Mouse (Mus musculus): ENCODE data around the gene Fign. TPM values are rescaled to one million over a fixed set of nuclear protein-coding genes. Genes with fewer than 3 reads are reported as not detected.

Gene Fign
- total RNA-seq, 4 experiments from 2014 or later: 2.5 to 3.4 (median 2.9) TPM

- DNase-seq (ENCODE audit: low spot score in 2 of 2): no peak
Observed at GRCm38 (mm10) chr2:64059477-64059876, 38.4 kb downstream of the Fign start.

GRCm38 (mm10) chr2:64048142-64048541 is 49.7 kb downstream of the Fign start:
- no peak for DNase-seq (ENCODE audit: low spot score in 2 of 2)

- peak in 1 of 2 experiments; percentile 15 for DNase-seq (ENCODE audit: low spot score in 2 of 2)
Observed at GRCm38 (mm10) chr2:64043099-64043498, 54.7 kb downstream of the Fign start.

- no peak for DNase-seq (ENCODE audit: low spot score in 2 of 2)
Observed at GRCm38 (mm10) chr2:64035393-64035792, 62.4 kb downstream of the Fign start.

- no peak for DNase-seq (ENCODE audit: low spot score in 2 of 2)
Observed at GRCm38 (mm10) chr2:64033871-64034270, 64.0 kb downstream of the Fign start.

GRCm38 (mm10) chr2:64025961-64026360 is 71.9 kb downstream of the Fign start:
- no peak for DNase-seq (ENCODE audit: low spot score in 2 of 2)

- DNase-seq (ENCODE audit: low spot score in 2 of 2): no peak
Observed at GRCm38 (mm10) chr2:63994304-63995023, 103.4 kb downstream of the Fign start.

GRCm38 (mm10) chr2:63985426-63985825 is 112.4 kb downstream of the Fign start:
- DNase-seq (ENCODE audit: low spot score in 2 of 2): no peak

- no peak for DNase-seq (ENCODE audit: low spot score in 2 of 2)
Observed at GRCm38 (mm10) chr2:63982351-63982751, 115.5 kb downstream of the Fign start.

- DNase-seq (ENCODE audit: low spot score in 2 of 2): no peak
Observed at GRCm38 (mm10) chr2:63981449-63981848, 116.4 kb downstream of the Fign start.

GRCm38 (mm10) chr2:63969633-63970032 is 128.2 kb downstream of the Fign start:
- DNase-seq (ENCODE audit: low spot score in 2 of 2): no peak

- DNase-seq (ENCODE audit: low spot score in 2 of 2): no peak
Observed at GRCm38 (mm10) chr2:63931041-63931440, 166.8 kb downstream of the Fign start.

GRCm38 (mm10) chr2:63926481-63927097 is 171.2 kb downstream of the Fign start:
- no peak for DNase-seq (ENCODE audit: low spot score in 2 of 2)

- no peak for DNase-seq (ENCODE audit: low spot score in 2 of 2)
Observed at GRCm38 (mm10) chr2:63925721-63926235, 172.1 kb downstream of the Fign start.

Data from gastrocnemius, adult 8-10 months (tissue).